Mouse (Mus musculus): ENCODE results near the gene Prpf40a.
A peak's percentile ranks its signal among the peaks of the same experiment; 100 is the strongest.

Prpf40a gene

GRCm38 (mm10) chr2:53105408-53105807, 85.7 kb downstream of the Prpf40a start:
- DNase-seq = no peak

- DNase-seq = no peak
Observed at GRCm38 (mm10) chr2:53102901-53103300, 88.2 kb downstream of the Prpf40a start.

DNA sequence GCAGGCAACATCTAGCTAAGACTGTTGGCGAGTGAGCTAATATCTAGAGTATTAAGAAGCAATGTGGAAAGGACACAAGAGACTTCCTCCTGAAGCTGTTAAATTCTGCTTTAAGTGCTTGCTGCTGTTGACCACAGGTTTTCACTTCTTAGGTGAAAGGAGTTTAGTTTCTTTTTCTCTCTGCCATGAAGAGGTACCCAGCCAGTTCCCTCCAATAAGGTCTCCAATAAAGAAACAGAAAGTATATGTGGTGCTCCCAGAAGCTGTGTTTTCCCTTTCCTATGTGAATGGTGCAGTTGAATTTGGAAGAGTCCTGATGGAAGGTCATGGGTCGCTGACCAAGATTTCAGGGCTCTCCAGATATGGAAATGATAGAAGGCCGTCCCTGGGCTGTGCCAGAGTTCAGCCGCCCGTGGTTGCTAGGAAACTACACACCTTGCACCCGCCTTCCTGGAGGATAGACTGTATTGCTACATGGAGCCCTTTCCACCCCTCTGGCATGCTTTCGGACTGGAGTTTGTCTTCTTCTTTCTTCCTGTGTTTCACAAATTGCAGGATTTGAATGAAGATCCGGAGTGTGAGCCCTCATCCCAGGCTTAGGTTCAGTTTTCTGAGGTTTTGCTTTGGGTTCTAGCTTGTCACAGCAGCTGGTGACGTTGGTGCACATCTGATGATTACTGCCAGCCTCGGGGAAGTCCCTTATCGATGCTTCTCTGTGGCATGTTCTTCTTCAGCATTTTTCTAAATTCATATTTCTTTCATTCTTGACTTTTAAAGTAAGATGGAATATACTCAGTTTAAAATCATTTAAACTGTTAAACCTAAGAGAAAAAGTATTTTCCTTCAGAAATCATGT, 89.0 kb downstream of the Prpf40a start:
- DNase-seq = no peak

- no peak for DNase-seq
Observed at GRCm38 (mm10) chr2:53100093-53100492, 91.0 kb downstream of the Prpf40a start.

DNA sequence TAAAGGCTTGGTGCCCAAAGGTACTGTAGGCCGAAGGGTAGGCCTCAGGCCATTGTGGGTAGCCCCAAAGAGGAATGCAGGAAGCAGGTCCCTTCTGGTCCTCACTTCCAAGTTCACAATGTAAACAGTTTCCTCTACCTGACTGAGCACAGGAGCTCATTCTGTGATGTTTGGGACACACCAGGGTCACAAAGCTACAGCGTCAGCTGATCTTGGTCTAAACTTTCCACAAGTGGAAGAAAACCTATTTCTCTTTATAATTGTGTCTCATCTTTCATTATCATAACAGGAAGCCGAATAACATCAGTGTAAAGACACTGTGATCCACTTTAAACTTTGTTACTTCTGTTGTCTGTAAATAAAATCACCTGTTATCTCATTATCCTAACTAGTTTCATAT, 95.6 kb downstream of the Prpf40a start:
- DNase-seq = no peak

GRCm38 (mm10) chr2:53095031-53095430, 96.1 kb downstream of the Prpf40a start:
- no peak for DNase-seq

- no peak for DNase-seq
Observed at GRCm38 (mm10) chr2:53088744-53089143, 102.3 kb downstream of the Prpf40a start.

DNA sequence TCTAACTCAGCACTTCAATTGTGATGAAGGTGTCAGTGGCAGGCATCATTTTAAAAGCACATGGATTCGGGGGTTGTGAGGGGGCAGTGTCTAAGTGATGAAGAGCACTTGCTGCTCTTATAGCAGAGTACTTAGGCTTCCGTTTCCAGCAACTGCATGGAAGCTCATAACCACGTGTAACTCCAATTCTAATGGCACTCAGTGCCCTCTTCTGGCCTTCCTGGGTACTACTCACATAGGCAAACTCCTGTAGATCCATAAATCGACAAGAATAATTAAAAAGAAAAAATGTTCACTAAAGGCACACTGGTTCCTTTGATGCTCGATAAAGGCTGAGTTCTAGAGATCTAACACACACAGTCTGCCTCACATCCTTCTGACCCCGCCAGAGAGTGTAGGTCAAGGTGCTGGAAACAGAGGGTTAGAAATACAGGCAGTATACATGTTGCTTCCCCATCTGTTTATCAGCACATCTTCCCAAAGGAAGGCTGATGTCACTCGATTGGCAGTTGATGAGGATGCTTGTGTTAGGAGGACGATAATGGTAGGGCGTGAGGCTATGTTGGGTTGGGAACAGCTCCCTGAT, 105.4 kb downstream of the Prpf40a start:
- DNase-seq = peak; percentile 68

Data from thymus, postnatal 4 days (tissue).